Mouse (Mus musculus): ENCODE results near the gene Atxn2l. TPM values are rescaled to one million over a fixed set of nuclear protein-coding genes. Genes with fewer than 3 reads are reported as not detected.

Atxn2l gene
- polyA plus RNA-seq, 1 experiment from 2014 or later = 68.5 TPM

- Histone ChIP-seq H3K4me1 (ENCODE audit: control insufficient read depth, insufficient read depth, low read length) (no peaks in the 10 kb centered on the region), H3K36me3 (ENCODE audit: control insufficient read depth, insufficient read depth, low read length) (no peaks in the 10 kb centered on the region), H3K4me3 (ENCODE audit: low read depth, low read length) (no peak overlapping the region), H3K4me2 (ENCODE audit: low read depth, low read length) (no peak overlapping the region), H3K27ac (ENCODE audit: low read depth, low read length) (no peak overlapping the region), H3K27me3 (ENCODE audit: control insufficient read depth, insufficient read depth, low read length) (no peaks in the 10 kb centered on the region), H3K9ac (replicated peaks; ENCODE audit: low read depth, low read length) (no peak overlapping the region), H3K9me3 (ENCODE audit: control insufficient read depth, low read length) (no peaks in the 10 kb centered on the region)
- 76% methylated on average over 2 of the region's 2 CpGs for WGBS
- no peak for ATAC-seq (ENCODE audit: low read depth)
Measured at GRCm38 (mm10) chr7:126519513-126519912, 16.3 kb upstream of the Atxn2l start.

DNA sequence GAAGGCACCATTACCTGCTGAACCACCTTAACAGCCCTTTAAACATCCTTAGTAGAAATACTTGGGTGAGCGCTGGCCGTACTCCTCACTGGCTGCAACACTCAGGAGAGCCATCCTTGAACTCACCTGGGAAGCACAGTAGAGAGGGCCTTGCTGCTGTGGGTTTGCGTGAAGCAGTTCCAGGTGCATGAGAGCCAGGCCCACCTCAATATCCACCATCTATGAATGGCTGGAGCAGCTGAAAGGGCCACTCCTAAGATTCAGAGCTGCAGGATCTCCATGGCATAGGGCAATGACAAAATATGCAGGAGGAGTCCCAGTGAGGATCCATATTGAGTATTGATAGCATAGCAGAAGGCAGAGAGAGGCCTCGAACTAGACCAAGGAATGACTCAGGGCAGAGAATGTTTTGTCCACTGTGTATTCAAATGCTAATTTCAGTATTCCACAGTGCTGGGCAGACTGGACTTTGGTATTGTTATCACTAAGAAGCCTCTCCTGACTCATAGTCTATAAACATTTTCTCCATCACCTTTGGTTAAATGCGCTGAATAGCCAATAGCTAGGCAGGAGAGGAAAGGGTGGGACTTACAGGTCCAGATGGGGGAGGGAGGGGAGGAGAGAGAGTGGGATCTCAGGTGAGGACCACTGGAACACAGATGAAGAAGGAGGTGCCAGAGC lies 15.2 kb upstream of the Atxn2l start:
- 81% methylated on average over 5 of the region's 5 CpGs for WGBS
- Histone ChIP-seq H3K27ac (ENCODE audit: low read depth, low read length) (no peak overlapping the region), H3K9me3 (ENCODE audit: control insufficient read depth, low read length) (no peaks in the 10 kb centered on the region), H3K9ac (replicated peaks; ENCODE audit: low read depth, low read length) (no peak overlapping the region), H3K4me1 (ENCODE audit: control insufficient read depth, insufficient read depth, low read length) (no peaks in the 10 kb centered on the region), H3K4me3 (ENCODE audit: low read depth, low read length) (no peak overlapping the region), H3K27me3 (ENCODE audit: control insufficient read depth, insufficient read depth, low read length) (no peaks in the 10 kb centered on the region), H3K36me3 (ENCODE audit: control insufficient read depth, insufficient read depth, low read length) (no peaks in the 10 kb centered on the region), H3K4me2 (ENCODE audit: low read depth, low read length) (no peak overlapping the region)
- no peak for ATAC-seq (ENCODE audit: low read depth)

DNA sequence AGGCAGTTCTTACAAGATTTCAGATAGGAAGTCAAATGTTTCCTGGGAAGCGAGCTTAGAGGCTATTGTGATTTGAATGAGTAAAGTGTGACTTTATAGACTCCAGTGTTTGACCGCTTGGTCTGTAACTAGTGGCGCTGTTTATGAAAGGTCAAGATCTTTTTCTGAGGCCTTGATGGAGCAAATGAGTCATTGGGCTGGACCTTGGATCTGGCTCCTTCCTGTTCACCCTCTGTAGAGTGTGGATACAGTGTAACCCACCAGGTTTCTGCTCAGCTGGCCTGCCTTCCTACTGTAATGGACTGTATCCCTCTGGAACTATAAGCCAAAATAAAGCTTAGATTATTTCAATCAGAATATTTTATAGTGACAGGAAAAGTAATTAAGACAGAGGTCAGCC lies 8.1 kb upstream of the Atxn2l start:
- no peaks in the 10 kb centered on the region for H3K4me1 ChIP-seq (ENCODE audit: control insufficient read depth, insufficient read depth, low read length)
- H3K27ac ChIP-seq (ENCODE audit: low read depth, low read length) = no peak overlapping the region
- no peaks in the 10 kb centered on the region for H3K27me3 ChIP-seq (ENCODE audit: control insufficient read depth, insufficient read depth, low read length)
- no peak overlapping the region for H3K9ac ChIP-seq (replicated peaks; ENCODE audit: low read depth, low read length)
- H3K4me2 ChIP-seq (ENCODE audit: low read depth, low read length) = no peak overlapping the region
- 85% methylated on average over 3 of the region's 3 CpGs for WGBS
- no peaks in the 10 kb centered on the region for H3K9me3 ChIP-seq (ENCODE audit: control insufficient read depth, low read length)
- no peak overlapping the region for H3K4me3 ChIP-seq (ENCODE audit: low read depth, low read length)
- no peaks in the 10 kb centered on the region for H3K36me3 ChIP-seq (ENCODE audit: control insufficient read depth, insufficient read depth, low read length)
- no peak for ATAC-seq (ENCODE audit: low read depth)

GRCm38 (mm10) chr7:126507126-126507778 lies 4.0 kb upstream of the Atxn2l start:
- no peak overlapping the region for H3K27ac ChIP-seq (ENCODE audit: low read depth, low read length)
- H3K4me2 ChIP-seq (ENCODE audit: low read depth, low read length) = no peak overlapping the region
- H3K4me3 ChIP-seq (ENCODE audit: low read depth, low read length) = no peak overlapping the region
- ATAC-seq (ENCODE audit: low read depth) = no peak
- no peaks in the 10 kb centered on the region for H3K9me3 ChIP-seq (ENCODE audit: control insufficient read depth, low read length)
- H3K36me3 ChIP-seq (ENCODE audit: control insufficient read depth, insufficient read depth, low read length) = no peaks in the 10 kb centered on the region
- H3K9ac ChIP-seq (replicated peaks; ENCODE audit: low read depth, low read length) = no peak overlapping the region
- peaks cover 4% of the 10 kb centered on the region; the same call in 1 of the 2 replicates for H3K4me1 ChIP-seq (ENCODE audit: control insufficient read depth, insufficient read depth, low read length)
- 85% methylated on average over 8 of the region's 8 CpGs for WGBS
- H3K27me3 ChIP-seq (ENCODE audit: control insufficient read depth, insufficient read depth, low read length) = no peaks in the 10 kb centered on the region

DNA sequence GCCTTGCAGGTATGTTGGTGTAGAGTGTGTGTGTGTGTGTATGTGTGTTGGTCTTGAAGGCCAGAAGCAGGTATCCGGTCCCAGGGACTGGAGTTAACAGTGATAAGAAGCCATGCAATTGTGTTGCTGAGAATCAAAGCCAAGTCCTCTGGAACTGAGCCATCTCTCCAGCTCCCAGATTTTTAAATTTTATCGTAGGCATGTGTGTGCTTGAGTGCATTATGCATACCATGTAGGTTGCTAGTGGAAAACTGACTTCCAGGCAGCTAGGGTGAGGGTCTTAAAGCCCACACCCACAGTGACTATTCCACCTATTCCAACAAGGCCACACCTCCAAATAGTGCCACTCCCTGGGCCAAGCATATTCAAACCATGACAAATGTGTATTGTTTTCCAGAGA lies 1.7 kb upstream of the Atxn2l start:
- H3K4me2 ChIP-seq (ENCODE audit: low read depth, low read length) = no peak overlapping the region
- H3K9me3 ChIP-seq (ENCODE audit: control insufficient read depth, low read length) = no peaks in the 10 kb centered on the region
- WGBS = 92% methylated on average over 2 of the region's 2 CpGs
- no peak overlapping the region for H3K9ac ChIP-seq (replicated peaks; ENCODE audit: low read depth, low read length)
- H3K27me3 ChIP-seq (ENCODE audit: control insufficient read depth, insufficient read depth, low read length) = no peaks in the 10 kb centered on the region
- ATAC-seq (ENCODE audit: low read depth) = no peak
- no peak overlapping the region for H3K27ac ChIP-seq (ENCODE audit: low read depth, low read length)
- H3K36me3 ChIP-seq (ENCODE audit: control insufficient read depth, insufficient read depth, low read length) = peaks cover 13% of the 10 kb centered on the region
- H3K4me1 ChIP-seq (ENCODE audit: control insufficient read depth, insufficient read depth, low read length) = peaks cover 10% of the 10 kb centered on the region
- no peak overlapping the region for H3K4me3 ChIP-seq (ENCODE audit: low read depth, low read length)

GRCm38 (mm10) chr7:126502751-126503150 lies 486 bp downstream of the Atxn2l start:
- Histone ChIP-seq H3K4me3 (ENCODE audit: low read depth, low read length) (peak overlapping the region; percentile 100), H3K4me1 (ENCODE audit: control insufficient read depth, insufficient read depth, low read length) (peaks cover 10% of the 10 kb centered on the region), H3K27ac (ENCODE audit: low read depth, low read length) (peak overlapping the region; percentile 99), H3K36me3 (ENCODE audit: control insufficient read depth, insufficient read depth, low read length) (peaks cover 33% of the 10 kb centered on the region), H3K9me3 (ENCODE audit: control insufficient read depth, low read length) (no peaks in the 10 kb centered on the region), H3K4me2 (ENCODE audit: low read depth, low read length) (peak overlapping the region; percentile 43), H3K27me3 (ENCODE audit: control insufficient read depth, insufficient read depth, low read length) (no peaks in the 10 kb centered on the region), H3K9ac (replicated peaks; ENCODE audit: low read depth, low read length) (peak overlapping the region; percentile 100)
- under 1% methylated on average over 39 of the region's 40 CpGs for WGBS
- ATAC-seq (ENCODE audit: low read depth) = no peak

GRCm38 (mm10) chr7:126502023-126502741 lies 1.1 kb downstream of the Atxn2l start:
- peak overlapping the region; percentile 62 for H3K4me2 ChIP-seq (ENCODE audit: low read depth, low read length)
- WGBS = 0% methylated on average over 44 of the region's 57 CpGs
- H3K27me3 ChIP-seq (ENCODE audit: control insufficient read depth, insufficient read depth, low read length) = no peaks in the 10 kb centered on the region
- no peaks in the 10 kb centered on the region for H3K9me3 ChIP-seq (ENCODE audit: control insufficient read depth, low read length)
- H3K36me3 ChIP-seq (ENCODE audit: control insufficient read depth, insufficient read depth, low read length) = peaks cover 39% of the 10 kb centered on the region
- H3K9ac ChIP-seq (replicated peaks; ENCODE audit: low read depth, low read length) = peak overlapping the region; percentile 100
- peak overlapping the region; percentile 100 for H3K4me3 ChIP-seq (ENCODE audit: low read depth, low read length)
- peak; percentile 93 for ATAC-seq (ENCODE audit: low read depth)
- H3K27ac ChIP-seq (ENCODE audit: low read depth, low read length) = peak overlapping the region; percentile 99
- H3K4me1 ChIP-seq (ENCODE audit: control insufficient read depth, insufficient read depth, low read length) = peaks cover 10% of the 10 kb centered on the region

DNA sequence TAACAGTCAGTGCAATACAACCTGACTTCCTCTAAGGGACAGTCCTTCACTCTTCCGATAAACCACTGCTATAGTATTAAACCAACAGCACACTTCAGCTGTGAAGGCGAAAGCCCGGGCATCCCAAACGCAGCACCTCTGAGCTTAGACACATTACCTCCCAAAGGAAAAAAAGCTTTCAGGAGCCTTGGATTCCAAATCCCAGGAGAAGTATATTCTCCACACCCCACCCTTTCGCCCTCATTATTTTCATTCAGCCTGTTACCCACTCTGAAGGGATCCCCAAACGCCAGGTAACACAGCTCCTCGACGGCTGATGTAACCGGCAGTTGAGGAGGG lies 1.6 kb downstream of the Atxn2l start:
- peaks cover 10% of the 10 kb centered on the region for H3K4me1 ChIP-seq (ENCODE audit: control insufficient read depth, insufficient read depth, low read length)
- H3K4me2 ChIP-seq (ENCODE audit: low read depth, low read length) = peak overlapping the region; percentile 62
- peak overlapping the region; percentile 100 for H3K4me3 ChIP-seq (ENCODE audit: low read depth, low read length)
- 6% methylated on average over 9 of the region's 9 CpGs for WGBS
- H3K9me3 ChIP-seq (ENCODE audit: control insufficient read depth, low read length) = no peaks in the 10 kb centered on the region
- H3K27ac ChIP-seq (ENCODE audit: low read depth, low read length) = peak overlapping the region; percentile 99
- no peaks in the 10 kb centered on the region for H3K27me3 ChIP-seq (ENCODE audit: control insufficient read depth, insufficient read depth, low read length)
- peaks cover 44% of the 10 kb centered on the region for H3K36me3 ChIP-seq (ENCODE audit: control insufficient read depth, insufficient read depth, low read length)
- H3K9ac ChIP-seq (replicated peaks; ENCODE audit: low read depth, low read length) = peak overlapping the region; percentile 74
- 0 out of 2 replicates have a peak, but pooled peaks have one; percentile 3 for ATAC-seq (ENCODE audit: low read depth)

GRCm38 (mm10) chr7:126499416-126499815 lies 3.8 kb downstream of the Atxn2l start:
- no peak for ATAC-seq (ENCODE audit: low read depth)
- Histone ChIP-seq H3K27ac (ENCODE audit: low read depth, low read length) (no peak overlapping the region), H3K36me3 (ENCODE audit: control insufficient read depth, insufficient read depth, low read length) (peaks cover 66% of the 10 kb centered on the region), H3K27me3 (ENCODE audit: control insufficient read depth, insufficient read depth, low read length) (no peaks in the 10 kb centered on the region), H3K9ac (replicated peaks; ENCODE audit: low read depth, low read length) (no peak overlapping the region), H3K4me1 (ENCODE audit: control insufficient read depth, insufficient read depth, low read length) (peaks cover 10% of the 10 kb centered on the region), H3K4me3 (ENCODE audit: low read depth, low read length) (no peak overlapping the region), H3K4me2 (ENCODE audit: low read depth, low read length) (no peak overlapping the region), H3K9me3 (ENCODE audit: control insufficient read depth, low read length) (no peaks in the 10 kb centered on the region)
- WGBS = 97% methylated on average over 7 of the region's 7 CpGs

Data from neural tube, embryonic 14.5 days (tissue).